Mouse (Mus musculus) embryonic facial prominence, embryonic 12.5 days (tissue): Measurements from ENCODE around the gene Sfmbt1. TPM values are rescaled to one million over a fixed set of nuclear protein-coding genes. Genes with fewer than 3 reads are reported as not detected.
"Not testable (repeated sequence)": the region's sequence is repeated elsewhere in the genome, so short reads cannot be mapped to it uniquely, and the experiment has no call there.

Source experiments
- ATAC-seq: fragments of 200-750 bp; cut with Nextera tagmentation; 2 replicates; pipeline ENCODE4 v1.8.0; 2017; ENCODE audit not compliant: insufficient number of reproducible peaks, insufficient read depth, low FRiP score, low TSS enrichment
- H3K27ac ChIP-seq: fragments of 300-500 bp; sonication (generic); 2 replicates; pipeline ENCODE4 v1.5.1; 2016; ENCODE audit warnings: mild to moderate bottlenecking
- H3K27me3 ChIP-seq: fragments of 300-500 bp; sonication (generic); 2 replicates; pipeline ENCODE4 v1.6.1; 2016; ENCODE audit warnings: mild to moderate bottlenecking, moderate library complexity
- H3K36me3 ChIP-seq: fragments of 300-500 bp; sonication (generic); 2 replicates; pipeline ENCODE4 v1.6.1; 2016; ENCODE audit warnings: mild to moderate bottlenecking
- H3K4me1 ChIP-seq: fragments of 300-500 bp; sonication (generic); 2 replicates; pipeline ENCODE4 v1.6.1; 2016
- H3K4me2 ChIP-seq: fragments of 300-500 bp; sonication (generic); replicated peaks from 2 replicates; pipeline ENCODE4 v1.6.1; 2016; ENCODE audit warnings: mild to moderate bottlenecking, moderate library complexity
- H3K4me3 ChIP-seq: fragments of 300-500 bp; sonication (generic); 2 replicates; pipeline ENCODE4 v1.5.1; 2016; ENCODE audit warnings: mild to moderate bottlenecking
- H3K9ac ChIP-seq: fragments of 300-500 bp; sonication (generic); 2 replicates; pipeline ENCODE4 v1.6.1; 2016; ENCODE audit warnings: mild to moderate bottlenecking, moderate library complexity
- H3K9me3 ChIP-seq: fragments of 300-500 bp; sonication (generic); 2 replicates; pipeline ENCODE4 v1.6.1; 2016; ENCODE audit warnings: mild to moderate bottlenecking, moderate library complexity
- WGBS: fragments of 180-500 bp; shearing (Covaris S2); methylation state at CpG from one replicate; pipeline ENCODE4 v1.1.7; 2016; 5-methylcytosine and 5-hydroxymethylcytosine counted together
- polyA plus RNA-seq: library from polyadenylated mRNA; unstranded; fragments of >200 nt; fragmentation: Nextera tagmentation; extraction: Ambion mirVana; gene quantifications from 2 replicates; pipeline ENCODE4 v1.2.1, GENCODE M21; 2016

Sfmbt1 gene
- polyA plus RNA-seq, 1 experiment from 2014 or later: 17.0 TPM

DNA sequence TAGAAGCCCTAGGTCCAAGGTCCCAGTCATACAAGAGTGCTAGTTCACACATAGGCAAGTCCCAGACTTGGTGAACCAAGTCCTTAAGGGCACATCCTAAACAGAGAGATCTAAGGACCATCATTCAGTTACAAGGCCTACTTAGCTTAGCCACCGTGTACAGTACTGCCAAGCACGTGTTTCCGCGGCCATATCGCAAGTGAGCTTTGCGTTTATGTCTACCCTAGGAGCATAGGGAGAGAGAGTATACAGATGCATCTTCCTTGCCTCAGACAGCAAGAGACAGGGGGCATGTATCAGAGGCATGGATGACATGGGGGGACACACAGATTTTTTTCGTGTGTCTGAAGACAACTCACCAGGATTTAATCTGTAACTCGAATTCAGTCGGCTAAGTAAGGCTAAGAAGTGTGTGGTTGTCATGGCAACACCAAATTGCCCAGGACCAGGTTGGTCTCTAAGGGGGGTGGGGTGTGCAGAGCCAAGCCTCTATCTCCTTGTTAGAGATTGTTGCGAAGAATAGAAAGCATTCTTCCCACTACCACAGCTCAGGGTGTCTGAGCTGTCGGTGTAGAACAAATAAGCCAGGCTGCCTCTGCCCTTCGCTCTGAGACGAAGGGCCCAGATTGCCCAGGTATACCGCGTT is 17.1 kb upstream of the Sfmbt1 start:
- no peak for ATAC-seq
- no peaks in the 10 kb centered on the region for H3K4me1 ChIP-seq
- H3K9ac ChIP-seq: no peak overlapping the region
- WGBS: 77% methylated on average over 15 of the region's 15 CpGs
- no peaks in the 10 kb centered on the region for H3K27me3 ChIP-seq
- no peak overlapping the region for H3K27ac ChIP-seq
- H3K4me2 ChIP-seq: no peak overlapping the region
- H3K36me3 ChIP-seq: no peaks in the 10 kb centered on the region
- no peak overlapping the region for H3K4me3 ChIP-seq
- no peaks in the 10 kb centered on the region for H3K9me3 ChIP-seq

DNA sequence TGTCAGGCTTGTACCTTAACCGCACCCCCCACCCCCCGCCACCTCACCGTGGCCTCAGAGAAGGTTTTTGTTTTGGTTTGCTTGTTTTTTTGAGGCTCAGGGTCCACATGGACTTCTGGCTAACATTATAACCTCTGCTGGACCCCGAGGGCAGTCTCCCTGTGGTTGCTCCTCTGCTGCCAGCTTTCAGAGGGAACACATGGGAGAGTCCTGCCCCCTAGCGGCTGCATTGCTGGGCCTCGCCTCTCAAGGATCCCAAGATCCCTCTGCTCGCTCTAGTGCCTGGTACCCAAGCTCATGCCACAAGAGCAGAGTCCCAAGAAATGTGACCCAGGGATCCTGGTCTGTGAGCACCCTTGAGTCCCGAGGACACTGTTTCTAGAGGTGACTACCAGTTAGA is 15.0 kb upstream of the Sfmbt1 start:
- Histone ChIP-seq H3K27ac (no peak overlapping the region), H3K9ac (no peak overlapping the region), H3K4me2 (no peak overlapping the region), H3K36me3 (no peaks in the 10 kb centered on the region), H3K27me3 (no peaks in the 10 kb centered on the region), H3K4me3 (no peak overlapping the region), H3K4me1 (no peaks in the 10 kb centered on the region), H3K9me3 (no peaks in the 10 kb centered on the region)
- WGBS: 28% methylated on average over 8 of the region's 8 CpGs
- ATAC-seq: no peak

DNA sequence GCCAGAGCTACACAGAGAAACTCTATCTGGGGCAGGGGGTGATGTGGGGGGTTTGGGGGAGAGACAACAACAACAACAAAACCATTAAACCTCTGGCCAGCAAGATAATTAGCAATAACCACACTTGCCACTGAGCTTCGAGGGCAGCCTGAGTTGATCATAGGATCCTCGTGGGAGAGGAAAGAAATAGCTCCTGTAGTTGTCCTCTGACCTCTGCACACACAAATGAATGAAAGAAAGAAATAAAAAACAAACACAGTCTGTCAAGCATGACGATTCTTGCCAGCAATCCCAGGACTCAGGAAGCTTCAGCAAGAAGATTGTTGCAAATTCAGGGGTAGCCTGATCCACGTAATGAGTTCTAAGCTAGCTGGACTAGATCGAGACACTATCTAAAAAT is 12.1 kb upstream of the Sfmbt1 start:
- Histone ChIP-seq H3K9ac (no peak overlapping the region), H3K4me2 (no peak overlapping the region), H3K9me3 (no peaks in the 10 kb centered on the region), H3K27me3 (no peaks in the 10 kb centered on the region; the same call in 1 of the 2 replicates), H3K4me3 (no peak overlapping the region), H3K27ac (no peak overlapping the region), H3K36me3 (no peaks in the 10 kb centered on the region), H3K4me1 (no peaks in the 10 kb centered on the region)
- 31% methylated on average over 5 of the region's 5 CpGs for WGBS
- no peak for ATAC-seq

DNA sequence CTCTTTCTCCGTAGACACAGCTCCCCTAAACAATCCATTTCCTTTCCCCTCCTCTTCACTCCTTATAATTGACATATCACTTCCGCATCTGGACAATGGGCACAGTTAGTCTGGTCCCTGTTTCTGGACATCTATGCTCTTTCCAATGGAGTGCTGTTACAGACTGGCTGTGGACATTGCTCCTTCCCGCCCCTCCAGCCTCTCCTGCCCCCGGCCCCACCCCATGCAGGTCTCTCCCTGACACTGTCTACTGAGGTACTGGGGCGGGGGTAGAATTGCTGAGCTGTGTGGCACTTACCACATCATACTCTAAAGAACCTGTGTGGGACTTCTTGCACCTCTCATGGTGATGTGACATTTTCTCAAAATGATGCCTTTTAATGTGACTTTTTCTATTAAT is 11.6 kb upstream of the Sfmbt1 start:
- 74% methylated on average over 5 of the region's 5 CpGs for WGBS
- no peaks in the 10 kb centered on the region for H3K9me3 ChIP-seq
- H3K36me3 ChIP-seq: no peaks in the 10 kb centered on the region
- no peak overlapping the region for H3K4me2 ChIP-seq
- H3K4me1 ChIP-seq: no peaks in the 10 kb centered on the region
- ATAC-seq: no peak
- H3K27ac ChIP-seq: no peak overlapping the region
- no peak overlapping the region for H3K4me3 ChIP-seq
- no peaks in the 10 kb centered on the region; the same call in 1 of the 2 replicates for H3K27me3 ChIP-seq
- no peak overlapping the region for H3K9ac ChIP-seq

DNA sequence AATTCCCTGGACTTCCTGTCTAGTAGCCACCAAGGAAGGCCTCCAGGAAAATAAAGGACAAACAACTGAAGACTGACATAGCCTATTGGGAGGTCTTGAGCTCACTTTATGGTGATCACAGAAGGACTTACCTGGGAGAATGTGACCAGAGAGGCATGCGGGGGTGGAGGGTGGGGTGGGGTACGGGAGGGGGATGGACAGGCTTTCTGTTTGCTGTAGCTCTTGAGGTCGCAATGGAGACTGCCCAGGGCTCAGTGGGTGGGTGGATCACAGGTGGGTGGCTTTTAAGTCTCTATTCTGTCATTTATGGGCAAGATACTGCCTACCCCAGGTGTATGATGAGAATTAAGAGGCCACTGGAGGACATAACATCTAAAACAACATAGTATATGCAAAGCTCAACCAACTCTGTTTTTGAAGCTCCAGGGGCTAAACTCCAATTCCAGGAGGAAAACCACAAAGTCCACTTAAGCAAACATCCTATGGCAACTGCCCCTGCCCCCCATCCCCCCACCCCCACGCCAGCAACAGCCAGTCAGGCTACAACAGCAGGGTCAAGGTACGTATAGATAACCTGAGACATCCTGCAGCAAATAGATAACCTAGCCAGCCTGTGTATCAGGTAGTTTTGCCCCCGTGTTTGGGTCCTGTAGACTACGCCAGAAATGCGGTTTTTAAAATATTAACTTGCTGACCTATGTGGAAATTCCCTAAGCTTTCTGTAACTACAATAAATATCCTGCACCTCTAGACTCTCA is 10.4 kb upstream of the Sfmbt1 start:
- Histone ChIP-seq H3K27ac (no peak overlapping the region), H3K9ac (no peak overlapping the region), H3K36me3 (no peaks in the 10 kb centered on the region), H3K27me3 (no peaks in the 10 kb centered on the region; the same call in 1 of the 2 replicates), H3K4me3 (no peak overlapping the region), H3K4me1 (no peaks in the 10 kb centered on the region), H3K9me3 (no peaks in the 10 kb centered on the region), H3K4me2 (no peak overlapping the region)
- ATAC-seq: no peak
- 80% methylated on average over 8 of the region's 8 CpGs for WGBS

DNA sequence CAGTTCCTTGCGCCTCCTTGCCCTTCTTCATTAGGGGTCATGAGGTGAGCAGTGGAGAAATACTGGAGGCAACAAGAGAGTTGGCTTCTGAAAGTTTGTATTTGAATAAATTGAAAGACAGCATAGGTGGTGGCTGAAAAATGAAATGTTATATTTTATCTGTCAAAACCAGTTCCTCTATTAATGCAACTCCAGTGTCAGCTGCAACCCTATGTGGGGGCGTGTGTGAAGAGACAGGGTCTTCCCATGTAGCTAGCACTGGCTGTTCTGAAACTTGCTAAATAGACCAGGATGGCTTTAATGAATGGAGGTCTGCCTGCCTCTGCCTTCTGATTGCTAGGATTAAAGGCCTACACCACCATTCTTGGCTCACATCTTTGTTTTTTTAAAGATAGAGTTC is 2.8 kb upstream of the Sfmbt1 start:
- no peaks in the 10 kb centered on the region for H3K9me3 ChIP-seq
- no peak overlapping the region for H3K4me3 ChIP-seq
- H3K27me3 ChIP-seq: peaks cover 8% of the 10 kb centered on the region
- H3K27ac ChIP-seq: no peak overlapping the region
- no peaks in the 10 kb centered on the region for H3K36me3 ChIP-seq
- no peak for ATAC-seq
- H3K4me2 ChIP-seq: no peak overlapping the region
- WGBS: 85% methylated on average over 2 of the region's 2 CpGs
- peaks cover 5% of the 10 kb centered on the region; the same call in 1 of the 2 replicates for H3K4me1 ChIP-seq
- H3K9ac ChIP-seq: no peak overlapping the region

DNA sequence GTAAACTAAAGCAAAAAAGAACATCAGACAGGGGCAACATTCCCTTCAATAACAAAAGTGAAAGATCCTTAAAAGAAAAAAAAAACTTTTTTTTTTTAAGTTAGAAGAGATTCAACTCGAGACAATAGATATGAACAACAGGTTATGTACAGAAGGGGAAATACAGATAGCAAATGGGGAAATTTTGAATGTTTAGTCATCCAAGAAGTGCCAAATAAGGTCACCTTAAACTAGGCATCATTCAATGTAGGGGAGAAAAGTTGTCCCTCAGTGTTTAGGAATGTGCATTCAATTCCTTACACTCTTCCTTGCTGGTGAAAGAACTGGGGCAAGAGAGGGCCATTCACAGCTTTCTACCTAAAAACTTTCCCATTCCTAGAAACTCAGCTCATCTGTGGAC is 880 bp upstream of the Sfmbt1 start:
- no peak for ATAC-seq
- no peak overlapping the region for H3K9ac ChIP-seq
- peaks cover 5% of the 10 kb centered on the region; the same call in 1 of the 2 replicates for H3K4me1 ChIP-seq
- H3K4me2 ChIP-seq: no peak overlapping the region
- WGBS: 74% methylated on average over 1 of the region's 1 CpGs
- no peaks in the 10 kb centered on the region for H3K9me3 ChIP-seq
- no peaks in the 10 kb centered on the region for H3K36me3 ChIP-seq
- H3K4me3 ChIP-seq: no peak overlapping the region
- no peak overlapping the region for H3K27ac ChIP-seq
- peaks cover 8% of the 10 kb centered on the region for H3K27me3 ChIP-seq

DNA sequence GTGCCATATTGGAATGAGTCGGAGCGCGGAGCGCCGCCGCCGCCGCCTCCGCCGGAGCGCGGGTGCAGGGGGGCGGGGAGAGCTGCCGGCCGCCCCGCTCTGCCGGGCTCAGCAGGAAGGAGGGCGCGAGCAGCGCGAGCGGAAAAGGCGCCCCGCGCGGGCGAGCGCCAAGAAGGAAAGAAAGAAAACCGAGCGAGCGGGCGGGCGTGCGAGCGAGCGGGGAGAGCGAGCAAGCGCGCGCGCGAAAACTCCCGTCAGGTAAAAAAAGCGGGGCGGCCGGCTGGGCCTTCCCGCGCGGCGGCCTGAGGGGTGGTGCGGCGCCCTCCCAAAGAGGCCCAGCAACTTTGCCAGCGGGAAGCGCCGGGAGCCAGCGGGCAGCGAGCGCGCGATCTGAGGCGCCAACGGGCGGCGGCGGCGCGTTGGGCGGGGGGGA is 985 bp downstream of the Sfmbt1 start:
- peaks cover 5% of the 10 kb centered on the region; the same call in 1 of the 2 replicates for H3K4me1 ChIP-seq
- peaks cover 8% of the 10 kb centered on the region for H3K27me3 ChIP-seq
- peak overlapping the region; percentile 85 for H3K4me3 ChIP-seq
- no peaks in the 10 kb centered on the region for H3K9me3 ChIP-seq
- peak overlapping the region; percentile 79 for H3K4me2 ChIP-seq
- ATAC-seq: 0 out of 2 replicates have a peak, but pooled peaks have one; percentile 64
- H3K9ac ChIP-seq: peak overlapping the region; percentile 88
- H3K27ac ChIP-seq: peak overlapping the region; percentile 90
- H3K36me3 ChIP-seq: no peaks in the 10 kb centered on the region
- WGBS: 0% methylated on average over 55 of the region's 68 CpGs

DNA sequence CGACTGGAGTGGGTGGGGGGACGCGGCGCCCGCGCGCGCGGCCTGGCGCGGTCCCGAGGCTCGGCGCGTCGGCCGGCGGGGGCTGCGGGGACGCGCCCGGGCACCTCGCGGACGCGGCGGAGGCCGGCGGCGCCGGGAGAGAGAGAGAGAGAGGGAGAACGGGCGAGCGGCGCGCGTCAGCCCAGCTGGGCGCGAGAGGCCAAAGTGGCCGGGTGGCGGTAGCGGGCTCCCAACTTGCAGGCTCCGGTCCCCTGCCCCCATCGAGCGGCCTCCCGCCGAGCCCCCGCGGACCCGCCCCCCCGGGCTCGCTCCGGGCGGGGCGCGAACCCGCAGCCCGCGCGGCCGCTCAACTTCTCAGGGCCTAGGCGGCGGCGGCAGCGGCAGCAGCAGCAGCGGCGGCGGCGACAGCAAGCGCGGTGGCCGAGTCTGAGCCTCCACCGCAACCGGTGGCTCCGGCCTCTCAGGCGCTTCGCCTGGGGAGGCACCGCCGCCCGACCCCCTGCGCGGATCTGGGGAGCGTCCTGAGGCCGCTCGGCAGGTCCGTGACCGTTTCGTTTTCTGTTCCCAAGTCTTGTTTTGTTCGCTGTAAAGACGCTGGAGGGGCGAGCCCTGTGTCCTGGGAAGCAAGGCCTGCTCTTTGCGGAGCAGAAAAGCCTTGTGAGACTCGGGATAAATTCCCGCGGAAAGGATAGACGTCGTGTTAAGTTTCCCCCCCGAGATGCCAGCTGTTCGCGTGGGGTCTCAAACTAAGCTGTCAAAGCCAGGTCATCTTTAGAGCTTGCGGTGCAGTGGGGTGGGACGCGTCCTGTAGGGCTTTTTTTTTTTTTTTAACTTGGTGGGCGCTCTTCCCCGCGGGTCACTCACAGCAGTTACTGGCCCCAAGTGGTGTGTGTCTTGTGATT is 1.7 kb downstream of the Sfmbt1 start:
- Histone ChIP-seq H3K9me3 (no peaks in the 10 kb centered on the region), H3K9ac (peak overlapping the region; percentile 88), H3K4me1 (peaks cover 5% of the 10 kb centered on the region; the same call in 1 of the 2 replicates), H3K4me2 (peak overlapping the region; percentile 79), H3K27me3 (peaks cover 8% of the 10 kb centered on the region), H3K27ac (peak overlapping the region; percentile 90), H3K4me3 (peak overlapping the region; percentile 85), H3K36me3 (no peaks in the 10 kb centered on the region)
- WGBS: under 1% methylated on average over 55 of the region's 106 CpGs
- ATAC-seq: peak; percentile 17; the same call in 1 of the 2 replicates

DNA sequence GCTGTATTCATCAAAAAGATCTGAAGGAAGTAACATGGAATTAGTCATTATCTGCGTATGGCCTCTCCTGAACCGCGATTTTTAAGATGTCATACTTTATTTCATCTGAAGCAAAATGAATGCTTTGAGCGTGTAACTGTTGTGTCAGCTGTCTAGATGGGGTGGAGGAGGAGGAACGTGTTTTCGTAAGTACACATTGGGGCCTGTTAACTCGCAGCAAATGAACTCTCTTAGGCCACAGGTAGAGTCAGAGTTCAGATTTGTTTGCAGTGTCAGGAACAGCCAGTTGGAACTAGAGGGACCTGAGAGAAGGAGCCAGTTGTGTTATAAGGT is 2.3 kb downstream of the Sfmbt1 start:
- Histone ChIP-seq H3K9me3 (no peaks in the 10 kb centered on the region), H3K27me3 (peaks cover 8% of the 10 kb centered on the region), H3K4me1 (peaks cover 5% of the 10 kb centered on the region; the same call in 1 of the 2 replicates), H3K27ac (no peak overlapping the region), H3K9ac (peak overlapping the region; percentile 88), H3K4me3 (peak overlapping the region; percentile 85), H3K36me3 (no peaks in the 10 kb centered on the region), H3K4me2 (peak overlapping the region; percentile 79)
- no peak for ATAC-seq
- WGBS: 5% methylated on average over 7 of the region's 7 CpGs

DNA sequence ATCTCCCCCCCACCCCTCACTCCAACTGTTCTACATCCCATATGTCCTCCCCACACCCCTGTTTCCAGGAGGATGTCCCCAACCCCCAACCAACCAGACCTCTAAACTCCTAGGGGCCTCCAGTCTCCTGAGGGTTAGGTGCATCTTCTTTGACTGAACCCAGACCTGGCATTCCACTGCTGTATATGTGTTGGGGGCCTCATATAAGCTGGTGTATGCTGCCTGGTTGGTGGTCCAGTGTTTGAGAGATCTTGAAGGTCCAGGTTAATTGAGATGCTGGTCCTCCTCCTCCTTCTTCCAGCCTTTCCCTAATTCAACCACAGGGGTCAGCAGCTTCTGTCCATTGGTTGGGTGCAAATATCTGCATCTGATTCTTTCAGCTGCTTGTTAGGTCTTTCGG is 4.0 kb downstream of the Sfmbt1 start:
- not testable (repeated sequence) for H3K36me3 ChIP-seq, ATAC-seq, H3K27ac ChIP-seq, H3K9ac ChIP-seq, H3K4me2 ChIP-seq, H3K9me3 ChIP-seq, H3K27me3 ChIP-seq, H3K4me1 ChIP-seq, H3K4me3 ChIP-seq
- WGBS: 94% methylated on average over 1 of the region's 1 CpGs
